Mouse (Mus musculus) ES-Bruce4 (cell line): ENCODE results near the gene Klf13.

Experiments used
- CTCF ChIP-seq: IDR thresholded peaks from one replicate; pipeline ENCODE4 v1.8.1; 2011; ENCODE audit warnings: low read depth, low read length
- EP300 ChIP-seq: IDR thresholded peaks from 2 replicates; pipeline ENCODE4 v1.6.1; 2011; ENCODE audit warnings: low read depth, low read length; ENCODE audit not compliant: insufficient read depth
- POLR2A ChIP-seq: IDR thresholded peaks from one replicate; pipeline ENCODE4 v1.8.1; 2011; ENCODE audit warnings: low read length; ENCODE audit not compliant: insufficient read depth

DNA sequence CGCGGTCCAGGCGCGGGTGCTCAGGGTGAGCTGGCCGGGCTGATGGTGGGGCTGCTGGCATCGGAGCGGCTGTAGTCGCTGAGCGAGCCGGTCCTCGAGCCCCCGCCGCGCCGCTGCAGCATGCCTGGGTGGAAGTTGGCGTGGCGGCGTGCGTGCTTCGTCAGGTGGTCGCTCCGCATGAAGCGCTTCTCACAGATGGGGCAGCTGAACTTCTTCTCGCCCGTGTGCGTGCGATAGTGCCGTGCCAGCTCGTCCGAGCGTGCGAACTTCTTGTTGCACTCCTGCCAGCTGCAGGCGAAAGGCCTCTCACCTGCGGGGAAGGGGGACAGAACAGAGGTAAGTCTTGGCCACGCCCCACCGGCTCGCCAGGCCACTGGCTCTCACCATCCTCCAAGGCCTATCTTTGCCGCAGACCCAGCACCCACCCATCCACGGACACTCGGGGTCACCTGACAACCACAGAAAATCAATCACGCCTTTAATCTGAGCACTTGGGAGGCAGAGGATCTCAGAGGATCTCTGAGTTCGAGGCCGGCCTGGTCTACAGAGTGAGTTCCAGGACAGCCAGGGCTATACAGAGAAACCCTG, 47.1 kb downstream of the Klf13 start:
- TF ChIP-seq CTCF: no peak
- TF ChIP-seq EP300: no peak
- no peak for TF ChIP-seq POLR2A
